Mouse (Mus musculus) liver (tissue): ENCODE results near the gene Slc38a8.

Experiments
- DNase-seq: peaks from one replicate; pipeline ENCODE4 v3.0.0-alpha.2; 2020; ENCODE audit warnings: mixed read lengths

The Slc38a8 gene

GRCm38 (mm10) chr8:119484145-119484896 is 17.2 kb downstream of the Slc38a8 start:
- no peak for DNase-seq

- DNase-seq: no peak
Observed at GRCm38 (mm10) chr8:119478684-119479083, 22.8 kb downstream of the Slc38a8 start.

GRCm38 (mm10) chr8:119468091-119468490 is 33.4 kb downstream of the Slc38a8 start:
- DNase-seq: no peak

- DNase-seq: no peak
Observed at GRCm38 (mm10) chr8:119466794-119467193, 34.7 kb downstream of the Slc38a8 start.

GRCm38 (mm10) chr8:119466105-119466504 is 35.4 kb downstream of the Slc38a8 start:
- DNase-seq: no peak

- DNase-seq: no peak
Observed at GRCm38 (mm10) chr8:119463709-119464108, 37.8 kb downstream of the Slc38a8 start.

- no peak for DNase-seq
Observed at GRCm38 (mm10) chr8:119461356-119461755, 40.1 kb downstream of the Slc38a8 start.

- no peak for DNase-seq
Observed at GRCm38 (mm10) chr8:119459724-119460123, 41.8 kb downstream of the Slc38a8 start.

- no peak for DNase-seq
Observed at GRCm38 (mm10) chr8:119456045-119456444, 45.5 kb downstream of the Slc38a8 start.

GRCm38 (mm10) chr8:119452919-119453318 is 48.6 kb downstream of the Slc38a8 start:
- no peak for DNase-seq

- no peak for DNase-seq
Observed at GRCm38 (mm10) chr8:119451131-119451530, 50.4 kb downstream of the Slc38a8 start.

- no peak for DNase-seq
Observed at GRCm38 (mm10) chr8:119449627-119450026, 51.9 kb downstream of the Slc38a8 start.

GRCm38 (mm10) chr8:119447781-119448170 is 53.7 kb downstream of the Slc38a8 start:
- DNase-seq: no peak

- DNase-seq: no peak
Observed at GRCm38 (mm10) chr8:119446990-119447780, 54.3 kb downstream of the Slc38a8 start.

GRCm38 (mm10) chr8:119446211-119446989 is 55.1 kb downstream of the Slc38a8 start, which contains the start of gene Necab2:
Gene Necab2 (plus strand): TSS chr8:119446719.
- DNase-seq: peak; percentile 79

GRCm38 (mm10) chr8:119442970-119443369 is 58.5 kb downstream of the Slc38a8 start:
- DNase-seq: no peak

- no peak for DNase-seq
Observed at GRCm38 (mm10) chr8:119442013-119442412, 59.5 kb downstream of the Slc38a8 start.

- DNase-seq: no peak
Observed at GRCm38 (mm10) chr8:119440952-119441270, 60.6 kb downstream of the Slc38a8 start.

GRCm38 (mm10) chr8:119440250-119440951 is 61.1 kb downstream of the Slc38a8 start:
- peak; percentile 66 for DNase-seq

GRCm38 (mm10) chr8:119439893-119440249 is 61.6 kb downstream of the Slc38a8 start:
- DNase-seq: no peak

GRCm38 (mm10) chr8:119439424-119439823 is 62.1 kb downstream of the Slc38a8 start:
- DNase-seq: no peak

- no peak for DNase-seq
Observed at GRCm38 (mm10) chr8:119438876-119439275, 62.6 kb downstream of the Slc38a8 start.

- DNase-seq: no peak
Observed at GRCm38 (mm10) chr8:119437506-119437905, 64.0 kb downstream of the Slc38a8 start.
